Mouse (Mus musculus): Measurements from ENCODE around the gene Tjp2.

DNA sequence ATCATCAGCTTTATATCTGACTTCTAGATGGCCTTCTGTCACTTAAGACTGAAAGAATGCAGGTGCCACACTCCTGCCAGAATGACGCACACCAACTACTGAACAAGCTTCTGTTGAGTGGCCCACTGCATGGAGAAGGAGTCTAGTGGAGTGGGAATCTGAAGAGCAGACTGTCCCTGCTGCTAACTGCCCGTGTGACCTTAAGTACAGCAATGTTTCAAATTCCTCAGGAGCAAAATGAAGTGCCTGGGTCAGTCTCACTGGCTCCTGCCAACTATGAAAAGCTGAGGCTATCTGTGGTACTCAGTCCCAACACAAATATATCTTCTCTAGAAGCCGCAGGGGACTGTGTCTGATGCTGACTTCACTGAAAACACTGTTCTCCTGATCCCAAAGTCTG, 175.5 kb downstream of the Tjp2 start:
- TF ChIP-seq FLI1 (IDR thresholded peaks at IDR 0.05; ENCODE audit: low read length) = no peak
- no peak for TF ChIP-seq GATA1 (IDR thresholded peaks at IDR 0.05; ENCODE audit: borderline replicate concordance, low read length)
